Mouse (Mus musculus): ENCODE results near the gene Rabl2.

GRCm38 (mm10) chr15:89591317-89591716 is 406 bp downstream of the Rabl2 start:
- TF ChIP-seq CTCF (IDR thresholded peaks at IDR 0.05; ENCODE audit: borderline replicate concordance, insufficient read depth, low read length): no peak
- no peak for TF ChIP-seq POLR2A (IDR thresholded peaks at IDR 0.05; ENCODE audit: low read depth, low read length)

Data from embryonic fibroblast, embryonic 13.5 days (primary cell).